Comparison of ENCODE assay signal across 9 mouse cellular contexts in the genomic region with DNA sequence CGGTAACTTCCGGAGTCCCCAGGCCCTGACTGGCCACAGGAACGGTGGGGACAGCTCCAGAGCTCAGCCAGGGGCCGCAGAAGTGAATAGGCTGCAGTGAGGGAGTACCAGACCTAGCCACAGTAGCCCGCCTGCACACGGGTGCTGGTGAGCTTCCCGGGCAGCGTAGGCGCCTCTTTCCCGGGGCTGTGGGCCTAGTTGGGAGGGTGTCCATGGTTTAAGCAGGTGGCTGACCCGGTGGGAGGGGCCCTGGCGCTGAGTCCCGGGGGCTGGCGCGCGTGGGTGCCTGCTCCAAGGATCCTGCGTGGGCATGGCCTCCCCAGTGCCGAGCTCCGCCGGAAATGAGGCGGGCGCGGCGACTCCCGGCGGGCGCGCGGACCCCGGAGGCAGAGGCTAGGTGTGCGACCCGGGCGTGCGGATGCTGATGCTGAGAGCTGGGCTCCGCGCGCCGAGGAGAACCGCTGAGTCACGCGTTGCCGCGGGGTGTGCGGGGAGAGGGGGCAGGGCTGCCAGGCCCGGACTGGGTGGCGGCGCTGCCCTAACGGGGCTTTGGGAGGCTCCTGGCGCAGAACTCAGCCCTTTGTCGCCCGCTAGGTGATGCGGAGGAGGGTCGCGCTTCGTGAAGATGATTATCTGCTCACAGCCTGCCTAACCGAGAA. TPM values are rescaled to one million over a fixed set of nuclear protein-coding genes. Genes with fewer than 3 reads are reported as not detected.
DNase-seq lines count a peak whose midpoint lies in the region; ATAC-seq and TF ChIP-seq lines count a peak whose summit lies in the region.
"Had no signal": no experiment of that assay in that cellular context is flagged by ENCODE, and none has a peak within 500 bp of the region (broad histone marks: within the 10 kb centered on the region; RNA-seq: fewer than 3 reads in every experiment).

No protein-coding gene starts in this region.

- no peak for TF ChIP-seq EP300 in liver, postnatal 0 days (IDR thresholded peaks at IDR 0.05; ENCODE audit: low read depth)

- ATAC-seq in liver, embryonic 11.5 days (replicated peaks; ENCODE audit: low FRiP score), result no peak
- no peak for ATAC-seq in liver, postnatal 0 days
- ATAC-seq in CD4-positive, CD25-positive, alpha-beta regulatory T cell, adult 4 months, result no peak

- no peak overlapping the region for H3K27ac ChIP-seq in liver, embryonic 11.5 days (ENCODE audit: low read depth, low read length)
- no peak overlapping the region for H3K27ac ChIP-seq in liver, postnatal 0 days (ENCODE audit: low read depth)

- H3K9ac ChIP-seq in liver, embryonic 11.5 days (ENCODE audit: low read depth, low read length), result no peak overlapping the region
- no peak overlapping the region for H3K9ac ChIP-seq in liver, postnatal 0 days (replicated peaks)

- 1% methylated on average over 56 of the region's 56 CpGs for WGBS in liver, embryonic 11.5 days
- 2% methylated on average over 56 of the region's 56 CpGs for WGBS in liver, postnatal 0 days (ENCODE audit: insufficient replicate concordance)

- peaks cover 66% of the 10 kb centered on the region for H3K27me3 ChIP-seq in liver, embryonic 11.5 days (replicated peaks; ENCODE audit: control insufficient read depth, insufficient read depth, low read length)
- peaks cover 57% of the 10 kb centered on the region for H3K27me3 ChIP-seq in liver, postnatal 0 days (ENCODE audit: insufficient read depth, low read length)

- intact Hi-C loops in left cerebral cortex, postnatal 4 days (cut with DNase I), result no loop called here

- no peak for TF ChIP-seq CTCF in liver, postnatal 0 days (IDR thresholded peaks at IDR 0.05; ENCODE audit: low read depth)

- DNase-seq in liver, embryonic 11.5 days (ENCODE audit: low spot score), result no peak
- no peak for DNase-seq in liver, postnatal 0 days
- DNase-seq in cerebellum, adult 18-20 months, result peak; percentile 77 to 85
- peak; percentile 42 to 50 for DNase-seq in frontal cortex, postnatal 25 days (ENCODE audit: low spot score in 2 of 2)
- DNase-seq in left cerebral cortex, postnatal 4 days, result peak; percentile 56
- DNase-seq in right cerebral cortex, postnatal 10 days (ENCODE audit: low spot score in 2 of 2), result peak; percentile 74 to 76
- DNase-seq in thymus, postnatal 36 days, result no peak

- H3K4me3 ChIP-seq in liver, embryonic 11.5 days (ENCODE audit: low read depth, low read length), result peak overlapping the region; percentile 30; the same call in 1 of the 2 replicates
- no peak overlapping the region for H3K4me3 ChIP-seq in liver, postnatal 0 days (ENCODE audit: low read depth, low read length)

- peak overlapping the region; percentile 50 for H3K4me2 ChIP-seq in liver, embryonic 11.5 days
- H3K4me2 ChIP-seq in liver, postnatal 0 days (ENCODE audit: low read depth, low read length), result no peak overlapping the region

- H3K4me1 ChIP-seq in liver, embryonic 11.5 days (replicated peaks; ENCODE audit: control insufficient read depth, insufficient read depth, low read length), result no peaks in the 10 kb centered on the region; the same call in 1 of the 2 replicates
- no peaks in the 10 kb centered on the region for H3K4me1 ChIP-seq in liver, postnatal 0 days (ENCODE audit: insufficient read depth)

- H3K9me3 ChIP-seq in liver, embryonic 11.5 days (ENCODE audit: control insufficient read depth, low read length), result no peaks in the 10 kb centered on the region
- H3K9me3 ChIP-seq in liver, postnatal 0 days (ENCODE audit: low read length), result no peaks in the 10 kb centered on the region

- no peaks in the 10 kb centered on the region for H3K36me3 ChIP-seq in liver, embryonic 11.5 days (ENCODE audit: control insufficient read depth, insufficient read depth, low read length)
- no peaks in the 10 kb centered on the region for H3K36me3 ChIP-seq in liver, postnatal 0 days (replicated peaks; ENCODE audit: insufficient read depth, low read length)

RNA-seq across cellular contexts. Expression of a gene that starts 1.4 kb away (rescaled TPM):
- polyA plus RNA-seq in liver, embryonic 11.5 days (2014; fragmentation: Nextera tagmentation; extraction: Ambion mirVana), result 0.30 and 0.33 TPM in 2 replicates
- not detected in 2 replicates for polyA plus RNA-seq in liver, postnatal 0 days (2015; fragmentation: Nextera tagmentation; extraction: Ambion mirVana)
- total RNA-seq in left cerebral cortex, postnatal 4 days (2021), result 100 to 1,000 TPM; 271 to 272 TPM
- polyA plus RNA-seq in CD4-positive, CD25-positive, alpha-beta regulatory T cell, adult 4 months (2017; shearing (Covaris generic)), result not detected
- polyA plus RNA-seq: liver, adult 2 months had no signal

RNA-seq across cellular contexts. Expression of a gene that starts 39.3 kb away (rescaled TPM):
- 17.4 and 20.2 TPM in 2 replicates for polyA plus RNA-seq in liver, embryonic 11.5 days (2014; fragmentation: Nextera tagmentation; extraction: Ambion mirVana)
- polyA plus RNA-seq in liver, postnatal 0 days (2015; fragmentation: Nextera tagmentation; extraction: Ambion mirVana), result 15.2 and 17.0 TPM in 2 replicates
- 10 to 100 TPM; 13.3 to 13.6 TPM for total RNA-seq in left cerebral cortex, postnatal 4 days (2021)
- polyA plus RNA-seq in CD4-positive, CD25-positive, alpha-beta regulatory T cell, adult 4 months (2017; shearing (Covaris generic)), result 10 to 100 TPM; 19.5 to 34.7 TPM

Comparison
In these comparisons a context has a peak if more than half of its experiments do, and no peak if none do; other contexts are left out.
1. DNase-seq: peak in cerebellum, adult 18-20 months (2 of 2), frontal cortex, postnatal 25 days (2 of 2), left cerebral cortex, postnatal 4 days (single experiment) and right cerebral cortex, postnatal 10 days (2 of 2); none in liver, embryonic 11.5 days (single experiment), liver, postnatal 0 days (single experiment) and thymus, postnatal 36 days (0 of 2).